Mouse (Mus musculus) layer of hippocampus, adult 9-10 months (tissue): ENCODE measurements around the gene P2rx7.
A peak's percentile ranks its signal among the peaks of the same experiment; 100 is the strongest.

Experiments
- DNase-seq: peaks from one replicate; pipeline ENCODE4 v3.0.0; 2022; ENCODE audit warnings: low spot score

The P2rx7 gene

GRCm38 (mm10) chr5:122643701-122644100 is at the start of gene P2rx7:
P2rx7 (plus strand) TSS chr5:122643911.
- DNase-seq: peak; percentile 41

GRCm38 (mm10) chr5:122595470-122595869 is 48.2 kb upstream of the P2rx7 start:
- DNase-seq: no peak

GRCm38 (mm10) chr5:122602233-122602632 is 41.5 kb upstream of the P2rx7 start:
- no peak for DNase-seq

GRCm38 (mm10) chr5:122604894-122605293 is 38.8 kb upstream of the P2rx7 start:
- DNase-seq: no peak

- DNase-seq: no peak
These were observed 32.1 kb upstream of the P2rx7 start for GRCm38 (mm10) chr5:122611651-122612050.

GRCm38 (mm10) chr5:122613908-122614732 is 29.6 kb upstream of the P2rx7 start, which contains the start of gene Ift81:
Ift81 (minus strand) TSS chr5:122614518.
- peak; percentile 82 for DNase-seq

- no peak for DNase-seq
These were observed 26.0 kb upstream of the P2rx7 start for GRCm38 (mm10) chr5:122617718-122618117.

GRCm38 (mm10) chr5:122619686-122620296 is 23.9 kb upstream of the P2rx7 start:
- no peak for DNase-seq

GRCm38 (mm10) chr5:122621376-122621886 is 22.3 kb upstream of the P2rx7 start:
- no peak for DNase-seq

GRCm38 (mm10) chr5:122622526-122622925 is 21.2 kb upstream of the P2rx7 start:
- DNase-seq: no peak

GRCm38 (mm10) chr5:122623861-122624260 is 19.9 kb upstream of the P2rx7 start:
- no peak for DNase-seq

- no peak for DNase-seq
These were observed 18.7 kb upstream of the P2rx7 start for GRCm38 (mm10) chr5:122624952-122625479.

GRCm38 (mm10) chr5:122625565-122626252 is 18.0 kb upstream of the P2rx7 start:
- no peak for DNase-seq

- peak; percentile 93 for DNase-seq
These were observed 16.5 kb upstream of the P2rx7 start for GRCm38 (mm10) chr5:122627243-122627642.

- DNase-seq: no peak
These were observed 8.5 kb upstream of the P2rx7 start for GRCm38 (mm10) chr5:122635228-122635627.

GRCm38 (mm10) chr5:122636308-122636707 is 7.4 kb upstream of the P2rx7 start:
- DNase-seq: no peak

GRCm38 (mm10) chr5:122636958-122637357 is 6.8 kb upstream of the P2rx7 start:
- DNase-seq: no peak

- no peak for DNase-seq
These were observed 5.4 kb upstream of the P2rx7 start for GRCm38 (mm10) chr5:122638296-122638695.

- no peak for DNase-seq
These were observed 4.2 kb upstream of the P2rx7 start for GRCm38 (mm10) chr5:122639517-122639916.

- no peak for DNase-seq
These were observed 3.7 kb upstream of the P2rx7 start for GRCm38 (mm10) chr5:122639986-122640385.

- DNase-seq: no peak
These were observed 448 bp downstream of the P2rx7 start for GRCm38 (mm10) chr5:122644111-122644607.

GRCm38 (mm10) chr5:122645290-122645689 is 1.6 kb downstream of the P2rx7 start:
- no peak for DNase-seq
